Mouse (Mus musculus) neural tube, embryonic 15.5 days (tissue): ENCODE results near the gene Fbf1. TPM values are rescaled to one million over a fixed set of nuclear protein-coding genes. Genes with fewer than 3 reads are reported as not detected.
"Not testable (repeated sequence)": the region's sequence is repeated elsewhere in the genome, so short reads cannot be mapped to it uniquely, and the experiment has no call there.

Source experiments
- ATAC-seq: fragments of 200-750 bp; cut with Nextera tagmentation; 2 replicates; pipeline ENCODE4 v1.8.0; 2017; ENCODE audit warnings: mild to moderate bottlenecking, moderate TSS enrichment, moderate library complexity; ENCODE audit not compliant: low FRiP score
- H3K27ac ChIP-seq: fragments of 300-500 bp; sonication (generic); replicated peaks from 2 replicates; pipeline ENCODE4 v1.5.1; 2015; ENCODE audit warnings: mild to moderate bottlenecking, inconsistent platforms
- H3K27me3 ChIP-seq: fragments of 300-500 bp; sonication (generic); replicated peaks from 2 replicates; pipeline ENCODE4 v1.6.1; 2015; ENCODE audit warnings: inconsistent platforms
- H3K36me3 ChIP-seq: fragments of 300-500 bp; sonication (generic); 2 replicates; pipeline ENCODE4 v1.6.1; 2015; ENCODE audit warnings: inconsistent platforms
- H3K4me1 ChIP-seq: fragments of 300-500 bp; sonication (generic); 2 replicates; pipeline ENCODE4 v1.6.1; 2015; ENCODE audit warnings: inconsistent platforms
- H3K4me2 ChIP-seq: fragments of 300-500 bp; sonication (generic); 2 replicates; pipeline ENCODE4 v1.6.1; 2015; ENCODE audit warnings: inconsistent platforms, mild to moderate bottlenecking, moderate library complexity
- H3K4me3 ChIP-seq: fragments of 300-500 bp; sonication (generic); replicated peaks from 2 replicates; pipeline ENCODE4 v1.5.1; 2015; ENCODE audit warnings: mild to moderate bottlenecking, inconsistent platforms
- H3K9ac ChIP-seq: fragments of 300-500 bp; sonication (generic); replicated peaks from 2 replicates; pipeline ENCODE4 v1.6.1; 2015; ENCODE audit warnings: mild to moderate bottlenecking, inconsistent platforms
- H3K9me3 ChIP-seq: fragments of 300-500 bp; sonication (generic); replicated peaks from 2 replicates; pipeline ENCODE4 v1.6.1; 2016; ENCODE audit warnings: inconsistent platforms
- WGBS: fragments of 180-500 bp; shearing (Covaris S2); methylation state at CpG from one replicate; pipeline ENCODE4 v1.1.7; 2015; ENCODE audit warnings: mixed read lengths; 5-methylcytosine and 5-hydroxymethylcytosine counted together
- polyA plus RNA-seq: library from polyadenylated mRNA; unstranded; fragments of >200 nt; fragmentation: Nextera tagmentation; extraction: Ambion mirVana; gene quantifications from 2 replicates; pipeline ENCODE4 v1.2.1, GENCODE M21; 2015

Gene Fbf1
- polyA plus RNA-seq, 1 experiment from 2014 or later = 48.5 TPM

GRCm38 (mm10) chr11:116092959-116093358 is 75.0 kb downstream of the Fbf1 start:
- not testable (repeated sequence) for ATAC-seq, H3K36me3 ChIP-seq, H3K4me1 ChIP-seq, H3K27me3 ChIP-seq, H3K4me2 ChIP-seq, H3K27ac ChIP-seq, H3K4me3 ChIP-seq, H3K9ac ChIP-seq, H3K9me3 ChIP-seq
- 93% methylated on average over 6 of the region's 6 CpGs for WGBS

Other genes starting within 250 kb of the Fbf1 start
- gene Sap30bp, start 234.9 kb downstream of the Fbf1 start, polyA plus RNA-seq = 39.0 and 40.5 TPM in 2 replicates
- 19.7 and 22.0 TPM in 2 replicates for gene Recql5, start 234.7 kb downstream of the Fbf1 start, polyA plus RNA-seq
- gene Itgb4, start 193.5 kb downstream of the Fbf1 start, polyA plus RNA-seq = 2.0 and 4.9 TPM in 2 replicates
- 65.9 and 98.5 TPM in 2 replicates for gene Galk1, start 155.4 kb downstream of the Fbf1 start, polyA plus RNA-seq
- 1,496 and 1,502 TPM in 2 replicates for gene H3f3b, start 140.2 kb downstream of the Fbf1 start, polyA plus RNA-seq
- gene Unk, start 137.8 kb downstream of the Fbf1 start, polyA plus RNA-seq = 31.6 and 33.5 TPM in 2 replicates
- gene Unc13d, start 90.2 kb downstream of the Fbf1 start, polyA plus RNA-seq = 1.0 and 7.1 TPM in 2 replicates
- gene Wbp2, start 81.2 kb downstream of the Fbf1 start, polyA plus RNA-seq = 162 and 167 TPM in 2 replicates
- gene Trim47, start 41.0 kb downstream of the Fbf1 start, polyA plus RNA-seq = 9.8 TPM in 2 replicates
- gene Trim65, start 37.0 kb downstream of the Fbf1 start, polyA plus RNA-seq = 3.4 and 4.1 TPM in 2 replicates
- 82.2 and 95.1 TPM in 2 replicates for gene Mrpl38, start 29.3 kb downstream of the Fbf1 start, polyA plus RNA-seq
- gene Ten1, start 30.7 kb upstream of the Fbf1 start, polyA plus RNA-seq = 90.4 and 93.5 TPM in 2 replicates
- 58.1 and 61.7 TPM in 2 replicates for gene Acox1, start 30.9 kb upstream of the Fbf1 start, polyA plus RNA-seq
- gene Evpl, start 69.9 kb upstream of the Fbf1 start, polyA plus RNA-seq = 1.00 and 1.9 TPM in 2 replicates
- gene Srp68, start 106.1 kb upstream of the Fbf1 start, polyA plus RNA-seq = 64.2 and 77.9 TPM in 2 replicates
- 0.47 and 0.52 TPM in 2 replicates for gene Galr2, start 112.8 kb upstream of the Fbf1 start, polyA plus RNA-seq
- gene Exoc7, start 139.1 kb upstream of the Fbf1 start, polyA plus RNA-seq = 113 and 114 TPM in 2 replicates
- gene Foxj1, start 167.2 kb upstream of the Fbf1 start, polyA plus RNA-seq = 11.3 and 12.1 TPM in 2 replicates
- 69.9 and 85.4 TPM in 2 replicates for gene Rnf157, start 244.9 kb upstream of the Fbf1 start, polyA plus RNA-seq